Comparison of ENCODE assay signal across 17 mouse cellular contexts in the genomic region with DNA sequence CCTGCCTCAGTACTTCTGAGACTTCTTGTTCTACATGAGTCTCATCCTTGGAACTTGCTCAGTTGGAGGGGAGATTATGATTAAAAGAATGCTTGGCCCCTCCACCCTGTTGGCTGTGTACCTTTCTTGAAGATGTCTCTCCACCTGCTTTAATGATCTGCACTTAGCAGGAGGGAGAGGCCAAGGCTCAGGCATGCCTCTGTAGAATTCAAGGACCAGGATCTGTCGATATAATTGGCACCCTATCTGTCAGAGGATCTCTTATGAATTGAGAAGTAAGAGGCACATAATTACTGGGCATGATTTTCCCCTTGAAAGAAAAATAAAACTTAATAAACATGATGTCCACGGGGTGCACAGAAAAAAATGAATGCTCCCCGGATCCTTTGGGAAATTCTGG.
"Had no signal": no experiment of that assay in that cellular context is flagged by ENCODE, and none has a peak within 500 bp of the region (broad histone marks: within the 10 kb centered on the region; RNA-seq: fewer than 3 reads in every experiment).

No protein-coding gene starts in this region.

- H3K4me3 ChIP-seq: liver, embryonic 13.5 days; liver, embryonic 15.5 days; lung, embryonic 15.5 days; megakaryocyte, embryonic 14.5 days; neural tube, embryonic 12.5 days; stomach, embryonic 15.5 days had no signal

- H3K27ac ChIP-seq: liver, embryonic 13.5 days; liver, embryonic 15.5 days; lung, embryonic 15.5 days; macrophage; neural tube, embryonic 12.5 days; stomach, embryonic 15.5 days; stomach, postnatal 0 days had no signal

- H3K9ac ChIP-seq: liver, embryonic 13.5 days; liver, embryonic 15.5 days; liver, postnatal 0 days; lung, embryonic 15.5 days; neural tube, embryonic 12.5 days; stomach, embryonic 15.5 days had no signal

- H3K36me3 ChIP-seq: liver, embryonic 13.5 days; liver, embryonic 15.5 days; lung, embryonic 15.5 days; neural tube, embryonic 12.5 days; stomach, embryonic 15.5 days had no signal

- H3K4me1 ChIP-seq: liver, embryonic 13.5 days; liver, embryonic 15.5 days; lung, embryonic 15.5 days; megakaryocyte, embryonic 14.5 days; neural tube, embryonic 12.5 days; stomach, embryonic 15.5 days had no signal

- ATAC-seq: liver, postnatal 0 days; lung, postnatal 0 days had no signal

- H3K9me3 ChIP-seq: liver, embryonic 13.5 days; liver, embryonic 15.5 days; lung, embryonic 15.5 days; megakaryocyte, embryonic 14.5 days; neural tube, embryonic 12.5 days; stomach, embryonic 15.5 days had no signal

- H3K27me3 ChIP-seq: liver, embryonic 13.5 days; liver, embryonic 15.5 days; lung, embryonic 15.5 days; megakaryocyte, embryonic 14.5 days; neural tube, embryonic 12.5 days; stomach, embryonic 15.5 days had no signal

- H3K4me2 ChIP-seq: liver, embryonic 13.5 days; liver, embryonic 15.5 days; lung, embryonic 15.5 days; neural tube, embryonic 12.5 days; stomach, embryonic 15.5 days had no signal

- DNase-seq: liver, embryonic 13.5 days; liver, postnatal 0 days; lung, adult 2 months; lung, postnatal 14 days; lung, postnatal 36 days; right cerebral cortex, postnatal 14 days; thymus, adult 2 months; thymus, postnatal 25 days; thymus, postnatal 4 days had no signal
